Mouse (Mus musculus) spleen, adult 18-20 months (tissue): ENCODE data around the gene Anks4b.

Experiments
- DNase-seq, 2 experiments: peaks; one replicate each; pipeline ENCODE4 v3.0.0; 2022; ENCODE audit warnings: mixed read lengths in 2 of 2

Anks4b gene

DNA sequence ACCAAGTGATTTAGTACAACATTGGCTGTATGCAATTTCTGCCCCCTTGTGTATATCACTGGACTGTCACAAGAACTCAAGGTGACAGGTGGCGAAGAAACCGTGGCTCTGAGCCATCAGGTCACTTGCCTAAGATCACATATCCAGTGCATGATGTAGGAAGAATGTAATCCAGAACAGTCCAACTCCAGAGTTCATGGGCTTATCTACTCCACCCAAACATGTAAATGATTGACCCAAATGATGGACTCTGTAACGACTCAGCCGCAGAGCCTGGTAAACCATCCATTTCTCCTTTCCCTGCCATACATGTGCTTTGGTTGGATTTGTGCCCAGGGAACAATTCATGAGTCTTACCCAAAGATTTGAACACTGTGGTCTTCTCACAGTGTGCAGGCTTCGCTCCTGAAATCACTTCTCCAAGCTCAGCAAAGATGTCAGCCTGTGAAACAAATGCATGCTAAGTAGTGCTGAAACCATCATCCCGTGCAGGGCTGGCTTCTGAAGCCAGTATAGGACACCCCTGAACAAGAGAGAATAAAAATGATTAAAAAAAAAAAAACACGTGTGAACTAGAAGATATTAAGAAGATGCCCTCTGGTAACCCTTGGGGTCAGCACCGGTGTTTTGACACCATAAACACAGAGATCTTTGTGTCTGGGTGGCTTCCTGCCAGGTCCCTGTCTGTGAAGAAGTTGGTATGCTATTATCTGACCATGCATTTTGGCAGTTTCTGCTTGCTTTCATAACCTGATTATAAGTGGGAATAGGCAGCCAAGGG, 15.9 kb downstream of the Anks4b start:
- no peak for DNase-seq

DNA sequence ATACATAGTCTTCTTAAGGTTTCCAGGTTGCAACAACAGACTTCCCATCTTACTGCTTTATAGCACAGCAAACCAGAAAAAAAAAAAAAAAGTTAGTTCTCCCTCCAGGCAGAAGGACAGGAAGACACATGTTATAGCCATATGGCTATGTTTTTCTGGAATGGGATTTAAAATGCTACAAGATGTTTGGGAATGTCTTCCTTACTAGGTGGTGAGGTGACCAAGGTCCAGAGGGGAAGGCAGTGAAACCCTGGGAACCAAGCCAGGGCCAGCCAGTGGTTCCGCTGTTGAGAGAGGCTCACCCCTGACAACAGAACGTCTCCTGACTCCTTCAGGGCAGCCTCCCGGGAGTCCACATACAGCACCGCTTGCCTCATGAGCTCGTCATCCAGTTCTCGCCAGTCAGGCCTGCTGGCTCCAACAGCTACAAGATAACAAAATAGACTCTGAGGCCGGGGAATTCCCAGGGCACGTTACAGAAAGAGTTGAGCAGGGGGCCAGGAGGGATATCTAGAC, 16.6 kb downstream of the Anks4b start:
- no peak for DNase-seq

GRCm38 (mm10) chr7:120192207-120192606, 18.5 kb downstream of the Anks4b start:
- no peak for DNase-seq

- DNase-seq = no peak
These were observed 19.2 kb downstream of the Anks4b start for GRCm38 (mm10) chr7:120192816-120193215.

- no peak for DNase-seq
These were observed 21.5 kb downstream of the Anks4b start for GRCm38 (mm10) chr7:120195207-120195606.

DNA sequence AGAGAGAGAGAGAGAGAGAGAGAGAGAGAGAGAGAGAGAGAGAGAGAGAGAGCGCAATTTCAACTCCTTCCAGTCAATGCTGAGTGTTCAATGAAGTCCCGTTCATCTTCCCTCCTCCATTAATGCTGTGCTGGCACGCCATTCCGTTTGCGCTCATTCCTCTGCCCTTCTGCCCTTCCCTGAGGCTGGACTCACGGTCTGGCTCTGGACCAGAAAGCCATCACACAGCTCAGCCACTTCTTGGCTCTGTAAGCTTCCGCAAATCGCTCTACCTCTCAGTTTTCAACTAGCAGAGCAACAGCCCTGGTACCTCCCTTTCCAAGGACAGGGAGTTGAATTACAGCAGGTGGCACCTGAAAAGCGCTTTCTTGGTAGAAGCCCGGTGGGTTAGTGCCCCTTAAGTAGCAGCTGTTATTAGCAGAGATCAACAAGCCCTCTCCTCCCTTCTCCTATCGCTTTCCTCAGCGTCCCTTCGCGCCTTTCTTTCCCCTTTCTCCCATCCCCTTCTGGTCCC, 27.6 kb downstream of the Anks4b start:
- DNase-seq = no peak

GRCm38 (mm10) chr7:120201771-120202170, 28.1 kb downstream of the Anks4b start, which contains the start of gene Crym:
Gene Crym, minus strand, starts transcription at chr7:120202111.
- no peak for DNase-seq

GRCm38 (mm10) chr7:120203789-120204188, 30.1 kb downstream of the Anks4b start, which contains the start of gene Abca14:
Gene Abca14, plus strand, starts transcription at chr7:120203961.
- DNase-seq = peak in 1 of 2 experiments; percentile 10

- DNase-seq = no peak
These were observed 32.3 kb downstream of the Anks4b start for GRCm38 (mm10) chr7:120205989-120206388.

DNA sequence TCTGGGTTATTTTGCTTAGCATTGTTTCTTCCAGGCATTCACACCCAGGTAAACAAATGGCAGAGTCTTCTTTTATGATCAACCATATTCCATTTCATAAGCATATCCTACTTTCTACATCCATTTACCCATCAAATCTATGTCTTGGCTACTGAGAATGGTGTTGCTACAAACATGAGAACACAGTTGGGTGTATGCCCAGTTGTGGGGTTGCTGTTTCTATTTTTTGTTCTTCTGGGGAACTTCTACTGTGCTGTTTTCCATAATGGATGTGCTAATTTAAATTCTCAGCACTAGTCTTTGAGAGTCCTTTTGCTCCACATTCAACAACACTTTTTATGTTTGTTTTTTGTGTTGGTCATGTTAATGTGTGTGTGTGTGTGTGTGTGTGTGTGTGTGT, 54.9 kb downstream of the Anks4b start:
- DNase-seq = no peak
